In genomic region chr3:142929906-142930305, GRCm38 (mm10) we compare ENCODE assay signal across 25 mouse cellular contexts.
"Had no signal": no experiment of that assay in that cellular context is flagged by ENCODE, and none has a peak within 500 bp of the region (broad histone marks: within the 10 kb centered on the region; RNA-seq: fewer than 3 reads in every experiment).

No protein-coding gene starts in this region.

- ATAC-seq: hindbrain, postnatal 0 days; intestine, postnatal 0 days; liver, embryonic 12.5 days had no signal

- DNase-seq: gastrocnemius, postnatal 14 days; gastrocnemius, postnatal 36 days; heart, adult 11 months; heart, adult 2 months; heart, postnatal 14 days; heart, postnatal 36 days; kidney, adult 18-20 months; kidney, adult 8-10 months; kidney, postnatal 10 days; kidney, postnatal 25 days; kidney, postnatal 4 days; left cerebral cortex, postnatal 4 days had no signal

- H3K4me3 ChIP-seq: heart, adult 2 months; heart, embryonic 13.5 days; heart, embryonic 15.5 days; hindbrain, embryonic 13.5 days; hindbrain, embryonic 15.5 days; layer of hippocampus, adult 2 months; left cerebral cortex, adult 2 months; limb, embryonic 13.5 days; limb, embryonic 15.5 days; liver, embryonic 12.5 days had no signal

- H3K4me1 ChIP-seq: heart, embryonic 13.5 days; heart, embryonic 15.5 days; hindbrain, embryonic 15.5 days; limb, embryonic 13.5 days; limb, embryonic 15.5 days; liver, embryonic 12.5 days had no signal

- H3K27ac ChIP-seq: heart, adult 2 months; heart, embryonic 13.5 days; heart, embryonic 15.5 days; hindbrain, embryonic 13.5 days; hindbrain, embryonic 15.5 days; hindbrain, postnatal 0 days; layer of hippocampus, adult 2 months; left cerebral cortex, adult 2 months; limb, embryonic 13.5 days; limb, embryonic 15.5 days; liver, embryonic 12.5 days; liver, embryonic 14.5 days had no signal

- H3K27me3 ChIP-seq: heart, embryonic 13.5 days; heart, embryonic 15.5 days; hindbrain, embryonic 13.5 days; hindbrain, embryonic 15.5 days; limb, embryonic 13.5 days; limb, embryonic 15.5 days; liver, embryonic 12.5 days had no signal

- H3K9me3 ChIP-seq: heart, embryonic 13.5 days; heart, embryonic 15.5 days; hindbrain, embryonic 13.5 days; hindbrain, embryonic 15.5 days; limb, embryonic 13.5 days; limb, embryonic 15.5 days; liver, embryonic 12.5 days had no signal

- H3K4me2 ChIP-seq: heart, embryonic 11.5 days; heart, embryonic 13.5 days; heart, embryonic 15.5 days; hindbrain, embryonic 13.5 days; hindbrain, embryonic 15.5 days; limb, embryonic 13.5 days; limb, embryonic 15.5 days; liver, embryonic 12.5 days had no signal

- H3K9ac ChIP-seq: heart, embryonic 13.5 days; heart, embryonic 15.5 days; hindbrain, embryonic 13.5 days; hindbrain, embryonic 15.5 days; limb, embryonic 13.5 days; limb, embryonic 15.5 days; liver, embryonic 12.5 days; liver, embryonic 14.5 days had no signal

- H3K36me3 ChIP-seq: heart, embryonic 13.5 days; heart, embryonic 15.5 days; hindbrain, embryonic 13.5 days; hindbrain, embryonic 15.5 days; limb, embryonic 13.5 days; limb, embryonic 15.5 days; liver, embryonic 12.5 days had no signal
